Mouse (Mus musculus): ENCODE results near the gene Gm49383.

Gm49383 gene

DNA sequence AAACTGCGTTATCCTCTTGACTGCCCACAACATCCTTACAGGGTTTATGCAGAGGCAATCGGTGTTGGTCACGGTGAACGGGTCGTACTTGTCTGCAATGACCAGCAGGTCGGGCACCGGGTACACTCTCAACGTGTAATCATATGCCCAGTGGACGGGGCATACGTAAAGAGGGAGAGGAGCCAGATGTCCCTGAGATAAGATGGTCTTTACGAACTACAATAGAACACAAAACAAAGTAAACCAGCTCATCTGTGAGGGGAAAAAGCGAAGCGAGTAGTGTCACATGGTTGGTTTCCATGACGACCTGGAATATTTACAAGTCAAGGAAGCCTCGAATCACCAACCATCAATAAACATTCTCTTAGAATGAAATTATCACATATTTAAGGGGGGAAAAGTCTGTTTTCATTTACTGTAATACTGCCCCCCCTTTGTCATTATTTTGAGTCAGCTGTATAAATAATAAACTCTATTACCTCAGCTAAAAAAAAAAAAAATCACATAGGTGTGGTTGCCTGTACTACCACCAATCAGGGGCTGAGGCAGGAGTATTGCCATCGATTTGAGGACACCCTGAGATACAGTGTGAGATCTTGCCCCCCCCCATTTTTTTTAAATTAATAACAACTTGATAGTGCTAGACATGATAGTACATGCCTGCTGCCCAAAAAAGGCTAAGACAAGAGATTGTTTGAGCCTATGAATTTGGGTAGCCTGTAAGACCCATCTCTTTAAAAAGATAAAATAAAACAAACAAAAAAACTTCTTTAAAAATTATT lies 7.3 kb upstream of the Gm49383 start, which contains the start of gene Gm49384:
TSS of gene Gm49384 (minus strand) at position 216 of the 782 bp plus-strand sequence.
- no peak for DNase-seq (ENCODE audit: extremely low read depth, low read depth, low spot score)

DNA sequence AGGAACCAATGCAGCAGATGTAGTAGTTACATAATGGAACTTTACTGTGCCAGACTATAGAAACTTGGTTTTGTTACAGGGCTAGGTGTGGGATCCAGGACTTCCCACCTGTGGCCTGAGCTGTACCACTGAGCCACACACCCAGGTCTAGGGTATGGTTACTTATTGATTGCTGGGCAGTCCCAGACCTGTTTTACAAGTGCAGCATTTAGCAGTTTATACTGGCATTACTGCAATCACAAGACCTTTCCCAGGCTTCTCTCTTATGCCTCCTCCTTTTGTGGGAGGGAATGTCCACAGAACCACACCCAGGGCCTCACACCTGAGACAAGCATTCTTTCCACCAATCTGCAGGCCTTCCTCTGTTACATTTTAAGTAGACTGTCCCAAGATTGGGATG lies 2.1 kb upstream of the Gm49383 start:
- no peak for DNase-seq (ENCODE audit: extremely low read depth, low read depth, low spot score)

DNA sequence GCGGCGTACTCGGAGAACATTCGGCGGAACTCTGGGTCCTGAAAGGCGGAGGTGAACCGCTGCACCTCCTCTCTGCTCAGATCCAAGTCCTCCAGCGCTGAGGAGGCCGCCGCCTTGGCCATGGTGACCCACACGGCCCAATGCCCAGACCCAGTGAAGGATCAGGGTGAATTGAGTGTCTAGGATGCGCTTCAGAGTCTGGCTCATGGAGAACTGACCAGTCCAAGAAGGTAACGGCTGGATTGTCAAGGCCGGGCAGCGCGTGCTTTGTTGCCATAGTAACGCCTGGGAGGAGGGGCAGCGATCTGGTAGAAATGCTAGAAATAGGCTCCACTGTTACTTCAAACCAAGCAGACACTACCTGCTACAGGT lies 1.2 kb upstream of the Gm49383 start, which contains the start of gene Dnaaf2:
TSS of gene Dnaaf2 (minus strand) at position 266 of the 372 bp plus-strand sequence.
- no peak for DNase-seq (ENCODE audit: extremely low read depth, low read depth, low spot score)

DNA sequence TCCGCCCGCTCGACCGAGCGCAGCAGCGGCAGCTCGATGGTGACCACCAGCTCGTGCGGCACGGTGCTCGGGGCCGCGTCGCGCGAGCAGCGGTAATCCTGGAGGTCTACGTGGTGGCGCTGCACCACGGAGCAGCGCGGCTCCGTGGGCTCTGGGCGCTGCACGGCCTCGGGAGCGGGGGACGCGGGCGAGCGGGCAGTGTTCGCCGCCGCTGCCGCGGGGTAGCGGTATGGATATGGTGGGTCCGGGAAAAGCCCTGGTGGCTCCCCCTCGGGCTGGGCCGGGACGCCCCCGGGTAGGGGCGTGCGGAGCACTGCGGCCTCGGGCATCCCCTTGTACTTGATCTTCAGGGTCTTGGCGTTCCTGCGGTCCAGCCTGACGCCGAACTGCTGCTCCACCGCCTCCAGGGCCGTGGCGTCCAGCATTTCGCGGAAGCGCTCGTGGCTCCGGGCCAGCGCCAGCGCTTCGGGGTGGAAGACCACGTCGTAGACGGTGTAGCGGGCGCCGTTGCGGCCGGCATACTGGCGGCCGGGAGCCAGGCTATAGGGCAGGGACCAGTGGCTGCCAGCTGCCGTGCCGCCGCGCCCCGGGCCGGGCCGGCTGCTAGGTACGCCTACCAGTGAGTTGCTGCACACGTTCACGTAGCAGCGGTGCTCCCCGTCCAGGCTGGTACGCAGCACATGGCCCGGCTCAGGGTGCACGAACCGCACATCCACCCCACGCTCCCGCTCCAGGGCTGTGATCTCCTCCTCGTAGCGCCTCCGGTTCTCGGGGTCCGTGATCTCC lies 667 bp upstream of the Gm49383 start:
- no peak for DNase-seq (ENCODE audit: extremely low read depth, low read depth, low spot score)

DNA sequence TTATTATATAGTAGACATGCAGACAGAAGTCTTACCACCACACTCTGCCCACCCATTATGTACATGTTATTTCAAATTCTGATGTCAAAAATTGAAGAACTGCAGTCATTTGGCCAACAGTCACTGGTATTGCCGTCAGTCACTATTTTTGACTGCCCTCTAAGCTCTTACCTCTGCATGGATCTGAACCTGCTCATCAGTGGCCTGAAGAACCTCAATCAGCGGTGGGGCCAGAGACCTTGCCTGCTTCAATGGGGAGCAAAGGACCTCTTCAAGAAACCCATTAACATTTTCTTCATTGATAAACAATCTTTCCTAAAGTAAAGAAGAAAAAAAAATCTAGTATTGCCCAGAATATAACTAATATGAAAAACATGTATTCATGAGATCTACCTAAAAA lies 4.3 kb downstream of the Gm49383 start:
- DNase-seq (ENCODE audit: extremely low read depth, low read depth, low spot score) = no peak

DNA sequence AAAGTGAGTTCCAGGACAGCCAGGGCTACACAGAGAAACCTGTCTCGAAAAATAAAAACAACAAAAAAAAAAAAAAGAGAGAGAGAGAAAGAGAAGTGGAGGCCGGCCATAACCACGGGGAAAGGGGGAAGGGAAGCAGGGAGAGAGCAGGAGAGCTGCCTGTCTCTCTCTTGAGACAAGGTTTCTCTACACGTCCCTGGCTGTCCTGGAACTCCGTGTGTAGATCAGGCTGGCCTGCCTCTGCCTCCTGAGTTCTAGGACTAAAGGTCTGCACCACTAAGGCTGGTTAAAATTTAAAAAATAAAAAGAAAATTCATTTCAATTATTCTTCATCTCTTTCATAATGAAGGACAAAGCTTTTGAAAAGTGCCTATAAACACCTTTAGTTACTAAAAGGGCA lies 5.5 kb downstream of the Gm49383 start:
- DNase-seq (ENCODE audit: extremely low read depth, low read depth, low spot score) = no peak

DNA sequence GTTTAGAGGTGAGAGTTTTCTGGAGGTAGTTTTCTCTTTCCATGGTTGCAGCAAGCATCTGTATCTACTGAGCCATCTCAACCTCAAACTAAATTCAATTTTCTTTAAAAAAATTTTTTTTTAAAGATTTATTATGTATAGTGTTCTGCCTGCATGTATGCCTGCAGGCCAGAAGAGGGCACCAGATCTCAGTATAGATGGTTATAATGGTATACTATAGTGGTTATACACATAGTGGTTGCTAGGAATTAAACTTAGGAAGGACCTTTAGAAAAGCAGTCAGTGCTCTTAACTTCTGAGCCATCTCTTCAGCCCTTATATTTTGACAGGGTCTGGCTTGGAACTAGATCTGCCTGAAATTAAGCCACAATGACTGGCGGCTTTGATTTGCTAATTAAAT lies 6.4 kb downstream of the Gm49383 start:
- DNase-seq (ENCODE audit: extremely low read depth, low read depth, low spot score) = no peak

DNA sequence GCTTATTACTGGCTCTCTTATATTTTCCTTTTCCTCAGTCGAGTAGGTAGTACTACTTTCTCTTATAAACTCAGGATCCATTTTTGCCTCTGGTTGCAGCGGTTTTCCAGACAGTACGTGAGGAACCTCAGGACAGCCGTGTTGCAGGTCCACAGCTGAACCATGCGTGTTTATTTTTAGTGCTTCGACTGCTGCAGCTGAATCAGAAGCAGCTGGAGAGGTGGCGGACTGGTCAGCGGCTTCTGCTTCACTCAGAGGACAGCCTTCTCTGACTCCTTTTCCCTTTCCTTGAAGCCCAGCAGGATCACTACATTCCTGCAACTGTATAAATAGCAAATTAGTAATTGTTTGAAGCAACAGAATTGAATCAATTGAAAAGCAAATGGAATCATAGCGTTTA lies 6.8 kb downstream of the Gm49383 start:
- DNase-seq (ENCODE audit: extremely low read depth, low read depth, low spot score) = no peak

DNA sequence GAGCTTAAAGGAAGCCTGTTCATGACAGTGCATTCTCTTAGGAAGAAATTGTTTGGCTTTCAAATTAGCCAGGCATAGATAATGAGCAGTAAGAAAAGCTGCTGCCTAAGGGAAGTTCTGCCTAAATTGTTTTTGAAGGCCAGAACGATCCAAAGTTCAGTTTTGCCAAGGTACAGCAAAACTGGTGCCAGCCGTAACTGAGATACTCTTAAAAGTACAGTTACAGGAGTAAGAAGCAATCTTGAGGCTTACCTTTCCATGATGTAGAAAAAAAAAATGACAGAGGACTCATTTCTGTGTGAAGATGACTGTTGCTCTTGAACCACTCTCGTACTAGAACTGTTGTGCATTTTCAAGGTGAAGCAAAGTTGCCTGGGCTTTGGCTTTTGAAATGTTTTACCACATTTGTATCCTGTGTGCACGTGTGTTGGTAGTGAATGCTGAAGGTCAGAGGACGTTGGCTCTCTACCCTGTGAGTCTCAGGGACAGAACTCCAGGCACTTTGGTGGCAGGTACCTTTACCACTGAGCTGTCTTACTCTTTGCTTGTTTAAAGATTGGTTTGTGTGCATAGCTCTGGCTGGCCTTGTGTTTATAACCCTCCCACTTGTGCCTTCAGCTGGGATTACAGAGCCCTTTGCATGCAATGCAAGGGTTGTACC lies 10.0 kb downstream of the Gm49383 start:
- no peak for DNase-seq (ENCODE audit: extremely low read depth, low read depth, low spot score)

DNA sequence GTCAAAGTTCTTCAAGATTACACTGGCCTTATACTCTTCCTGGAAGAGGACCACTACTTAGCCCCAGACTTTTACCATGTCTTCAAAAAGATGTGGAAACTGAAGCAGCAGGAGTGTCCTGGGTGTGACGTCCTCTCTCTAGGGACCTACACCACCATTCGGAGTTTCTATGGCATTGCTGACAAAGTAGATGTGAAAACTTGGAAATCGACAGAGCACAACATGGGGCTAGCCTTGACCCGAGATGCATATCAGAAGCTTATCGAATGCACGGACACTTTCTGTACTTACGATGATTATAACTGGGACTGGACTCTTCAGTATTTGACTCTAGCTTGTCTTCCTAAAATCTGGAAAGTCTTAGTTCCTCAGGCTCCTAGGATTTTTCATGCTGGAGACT lies 11.5 kb downstream of the Gm49383 start:
- DNase-seq (ENCODE audit: extremely low read depth, low read depth, low spot score) = no peak

DNA sequence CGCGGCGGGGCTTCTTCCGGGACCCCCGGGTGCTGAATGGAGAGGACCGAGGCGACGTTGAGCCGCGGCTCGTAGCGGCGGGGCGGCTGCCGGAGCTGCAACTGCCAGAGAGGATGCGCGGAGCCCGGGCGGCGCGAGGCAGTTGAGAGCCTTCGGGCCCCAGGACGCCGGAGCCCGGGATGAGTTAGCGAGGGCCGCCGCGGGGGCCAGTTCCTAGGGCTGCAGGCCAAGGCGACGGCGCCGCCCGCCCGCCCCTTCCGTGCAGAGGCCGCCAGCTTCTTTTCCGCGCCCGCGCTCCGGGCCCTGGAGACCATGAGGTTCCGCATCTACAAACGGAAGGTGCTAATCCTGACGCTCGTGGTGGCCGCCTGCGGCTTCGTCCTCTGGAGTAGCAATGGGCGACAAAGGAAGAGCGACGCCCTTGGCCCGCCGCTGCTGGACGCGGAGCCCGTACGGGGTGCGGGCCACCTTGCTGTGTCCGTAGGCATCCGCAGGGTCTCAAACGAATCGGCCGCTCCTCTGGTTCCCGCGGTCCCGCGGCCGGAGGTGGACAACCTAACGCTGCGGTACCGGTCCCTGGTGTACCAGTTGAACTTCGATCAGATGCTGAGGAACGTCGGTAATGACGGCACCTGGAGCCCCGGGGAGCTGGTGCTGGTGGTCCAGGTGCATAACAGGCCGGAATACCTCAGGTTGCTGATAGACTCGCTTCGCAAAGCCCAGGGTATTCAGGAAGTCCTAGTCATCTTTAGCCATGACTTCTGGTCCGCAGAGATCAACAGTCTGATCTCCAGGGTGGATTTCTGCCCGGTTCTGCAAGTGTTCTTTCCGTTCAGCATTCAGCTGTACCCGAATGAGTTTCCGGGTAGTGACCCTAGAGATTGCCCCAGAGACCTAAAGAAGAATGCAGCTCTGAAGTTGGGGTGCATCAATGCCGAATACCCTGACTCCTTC lies 12.3 kb downstream of the Gm49383 start:
- DNase-seq (ENCODE audit: extremely low read depth, low read depth, low spot score) = no peak

DNA sequence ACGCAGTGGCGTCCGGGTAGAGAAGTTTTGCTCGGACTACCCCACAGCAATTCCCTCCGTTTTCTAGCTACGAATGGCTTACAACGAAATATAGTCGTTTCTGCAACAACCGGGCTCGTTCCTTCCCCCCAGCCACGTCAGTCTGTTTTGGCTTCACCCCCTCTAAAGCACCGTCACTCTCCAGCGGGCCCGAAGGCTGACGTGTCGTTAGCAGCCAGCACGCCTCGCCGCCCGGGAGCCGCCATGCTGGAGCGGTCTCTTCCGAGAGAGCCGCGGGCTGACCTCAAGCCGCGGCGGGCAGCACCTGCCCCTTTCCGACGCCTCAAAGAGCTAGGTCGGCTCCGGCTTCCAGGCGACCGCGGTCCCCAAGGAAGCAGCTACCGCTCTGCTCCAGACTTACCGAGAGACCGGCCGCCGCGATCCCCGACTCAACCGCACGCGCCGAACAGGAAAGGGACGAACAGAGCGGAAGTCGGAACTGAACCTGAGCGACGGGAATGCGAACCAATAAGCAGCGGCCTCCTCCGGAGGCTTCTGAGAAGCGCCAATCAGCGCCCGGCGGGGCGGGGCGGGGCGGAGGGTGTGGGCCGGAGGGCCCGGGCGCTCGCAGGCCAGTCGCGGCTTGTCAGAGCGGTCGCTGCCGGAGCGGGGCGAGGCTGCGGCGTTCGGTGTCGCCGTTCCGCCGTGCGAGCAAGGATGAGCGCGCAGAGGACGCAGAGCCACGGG lies 13.2 kb downstream of the Gm49383 start, which contains the start of the genes Rpl36al and Mgat2:
TSS of gene Rpl36al (minus strand) at position 501 of the 726 bp plus-strand sequence.
TSS of gene Mgat2 (plus strand) at position 575 of the 726 bp plus-strand sequence.
- peak; percentile 61 for DNase-seq (ENCODE audit: extremely low read depth, low read depth, low spot score)

DNA sequence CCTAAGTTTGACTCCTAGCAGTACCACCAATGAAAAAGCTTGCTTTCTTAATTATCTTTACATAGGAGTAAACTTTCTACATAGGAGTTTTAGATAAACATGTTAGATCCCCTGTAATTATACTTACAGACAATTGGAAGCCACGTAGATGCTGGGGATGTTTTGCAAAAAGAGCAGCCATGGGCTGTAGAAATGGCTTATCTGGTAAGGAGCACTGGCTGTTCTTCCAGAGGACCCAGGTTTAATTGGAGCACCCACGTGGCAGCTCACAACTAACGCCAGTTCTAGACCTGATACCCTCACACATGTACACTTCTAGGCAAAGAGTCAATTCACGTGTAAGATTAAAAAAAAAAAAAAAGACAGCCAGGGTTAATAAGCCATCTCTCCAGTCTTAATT lies 15.1 kb downstream of the Gm49383 start:
- DNase-seq (ENCODE audit: extremely low read depth, low read depth, low spot score) = no peak

DNA sequence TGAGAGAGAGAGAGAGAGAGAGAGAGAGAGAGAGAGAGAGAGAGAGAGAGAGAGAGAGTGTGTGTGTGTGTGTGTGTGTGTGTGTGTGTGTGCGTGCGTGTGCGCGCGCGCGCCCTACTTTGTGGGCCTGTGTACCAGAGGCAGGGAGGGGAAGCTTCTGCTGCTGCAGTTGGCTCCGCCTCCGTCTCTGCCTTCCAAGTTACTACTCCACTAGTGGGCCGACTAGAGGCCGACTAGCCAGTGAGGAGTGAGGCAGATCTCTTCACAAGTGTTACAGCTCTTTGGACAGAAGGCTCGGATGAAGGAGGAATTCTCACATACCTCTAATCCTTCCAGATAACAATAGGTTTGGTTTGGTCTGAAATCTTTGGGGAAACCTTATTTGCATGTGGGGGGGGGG lies 17.5 kb downstream of the Gm49383 start:
- no peak for DNase-seq (ENCODE audit: extremely low read depth, low read depth, low spot score)

DNA sequence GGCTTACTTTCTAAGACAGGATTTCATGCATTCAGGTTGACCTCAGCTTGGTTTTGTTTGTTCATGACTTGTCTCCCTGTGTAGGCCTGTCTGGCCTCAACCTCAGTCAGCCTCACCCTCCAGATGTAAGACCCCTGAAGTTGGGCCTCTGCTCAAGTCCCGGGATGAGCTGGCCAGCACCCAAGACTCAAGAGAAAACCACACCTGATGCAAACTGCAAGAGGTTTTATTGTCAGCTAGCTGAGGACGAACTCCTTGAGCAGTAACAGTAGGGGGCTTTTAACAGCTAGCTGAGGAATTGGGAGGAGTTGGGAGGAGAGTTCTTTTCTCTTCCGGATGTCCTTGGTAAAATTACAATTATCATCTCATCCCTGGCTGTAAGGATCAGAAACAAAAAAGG lies 19.4 kb downstream of the Gm49383 start:
- no peak for DNase-seq (ENCODE audit: extremely low read depth, low read depth, low spot score)

DNA sequence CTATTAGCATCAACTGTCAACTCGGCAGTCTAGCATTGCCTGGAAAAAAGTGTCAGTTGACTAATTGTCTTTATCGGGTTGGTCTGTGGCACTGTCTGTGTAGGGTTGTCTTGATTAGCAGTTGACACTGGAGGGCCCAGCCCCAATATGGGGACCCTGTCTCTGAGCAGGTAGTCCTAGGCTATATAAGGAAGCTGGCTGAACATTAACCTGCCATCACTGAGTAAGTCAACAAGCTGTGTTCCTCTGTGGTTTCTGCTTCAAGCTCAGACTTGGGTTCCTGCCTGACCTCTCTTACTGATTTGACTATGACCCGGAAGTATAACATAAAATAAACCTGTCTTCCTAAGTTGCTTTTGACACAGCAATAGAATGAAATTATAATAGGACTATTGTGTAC lies 20.9 kb downstream of the Gm49383 start:
- DNase-seq (ENCODE audit: extremely low read depth, low read depth, low spot score) = no peak

DNA sequence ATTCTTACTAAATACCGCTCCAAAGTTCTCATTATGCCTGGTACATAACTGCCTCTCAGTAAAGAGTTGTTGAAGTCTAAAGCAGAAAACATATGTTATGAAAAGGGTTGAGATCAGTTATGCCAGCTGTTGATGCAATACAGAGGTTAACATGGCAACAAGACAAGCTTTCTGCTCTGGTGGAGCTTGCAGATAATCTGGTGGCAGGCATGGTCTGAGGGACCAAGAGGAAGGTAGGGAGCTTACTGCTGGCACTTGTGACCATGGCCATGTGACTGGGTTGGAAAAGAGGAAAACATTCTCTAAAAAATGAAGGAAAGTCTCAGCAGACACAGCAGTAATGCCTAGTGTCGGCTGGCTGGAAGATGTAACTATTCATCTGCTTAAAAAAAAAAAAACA lies 25.6 kb downstream of the Gm49383 start:
- no peak for DNase-seq (ENCODE audit: extremely low read depth, low read depth, low spot score)

DNA sequence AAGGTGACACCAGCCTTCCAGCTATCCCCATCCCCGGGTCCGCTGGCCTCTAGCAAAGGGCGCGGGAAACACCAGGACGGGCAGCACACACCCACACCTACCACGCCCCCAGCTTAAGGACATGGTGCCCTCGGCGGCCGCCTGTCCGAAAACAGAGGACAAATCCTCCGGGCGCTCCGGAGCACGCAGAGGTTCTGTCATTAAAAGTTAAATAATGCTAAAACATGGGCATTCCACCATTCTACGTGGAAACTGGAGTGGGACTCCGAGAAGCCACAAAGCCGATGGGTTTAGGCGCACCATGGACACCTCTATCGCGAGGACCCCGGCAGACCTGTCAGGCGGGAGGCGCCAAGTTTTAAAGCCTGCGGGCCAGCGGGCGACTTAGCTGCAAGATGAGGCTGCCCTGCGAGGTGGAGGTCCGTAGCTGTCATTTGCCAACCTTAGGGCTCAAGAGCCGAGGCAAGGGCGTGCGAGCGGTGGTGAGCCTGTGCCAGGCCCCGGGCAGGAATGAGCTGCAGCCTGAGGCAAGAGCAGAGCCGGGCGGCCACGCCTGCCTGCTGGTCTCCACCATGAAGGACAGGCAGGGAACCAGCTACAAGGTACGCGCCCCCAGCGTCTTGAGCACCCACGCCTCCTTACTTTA lies 28.3 kb downstream of the Gm49383 start, which contains the start of gene Lrr1:
TSS of gene Lrr1 (plus strand) at position 354 of the 646 bp plus-strand sequence.
- DNase-seq (ENCODE audit: extremely low read depth, low read depth, low spot score) = no peak
